Mouse (Mus musculus) bone marrow, adult 2 months (tissue): Measurements from ENCODE around the gene C2cd2l.

Source experiments
- CTCF ChIP-seq: fragments of 200-500 bp; IDR thresholded peaks from 2 replicates; pipeline ENCODE4 v1.5.1; 2011; ENCODE audit warnings: low read length, control low read depth; ENCODE audit not compliant: control insufficient read depth, insufficient read depth
- POLR2A ChIP-seq: fragments of 200-500 bp; IDR thresholded peaks from 2 replicates; pipeline ENCODE4 v1.6.1; 2011; ENCODE audit warnings: low read depth, mild to moderate bottlenecking, control low read depth, low read length, borderline replicate concordance; ENCODE audit not compliant: control insufficient read depth

GRCm38 (mm10) chr9:44305466-44306079 is 14.5 kb downstream of the C2cd2l start, which contains the start of gene Hinfp:
- TF ChIP-seq CTCF (no peak), POLR2A (peak; percentile 87; the same call in 1 of the 2 replicates)
